Mouse (Mus musculus) heart, postnatal 0 days (tissue): ENCODE measurements at regions not wholly inside any gene's neighbourhood (a gene's known extent, or its start where the extent isn't known, plus 50 kb on each side); places are given as distances from the start of the nearest gene placed in this dataset.

ENCODE experiments used
- CTCF ChIP-seq: IDR thresholded peaks from 2 replicates; pipeline ENCODE4 v1.5.1; 2016; ENCODE audit warnings: antibody characterized with exemption, control low read depth, low read depth
- EP300 ChIP-seq: IDR thresholded peaks from 2 replicates; pipeline ENCODE4 v1.6.1; 2016; ENCODE audit warnings: antibody characterized with exemption, low read depth

DNA sequence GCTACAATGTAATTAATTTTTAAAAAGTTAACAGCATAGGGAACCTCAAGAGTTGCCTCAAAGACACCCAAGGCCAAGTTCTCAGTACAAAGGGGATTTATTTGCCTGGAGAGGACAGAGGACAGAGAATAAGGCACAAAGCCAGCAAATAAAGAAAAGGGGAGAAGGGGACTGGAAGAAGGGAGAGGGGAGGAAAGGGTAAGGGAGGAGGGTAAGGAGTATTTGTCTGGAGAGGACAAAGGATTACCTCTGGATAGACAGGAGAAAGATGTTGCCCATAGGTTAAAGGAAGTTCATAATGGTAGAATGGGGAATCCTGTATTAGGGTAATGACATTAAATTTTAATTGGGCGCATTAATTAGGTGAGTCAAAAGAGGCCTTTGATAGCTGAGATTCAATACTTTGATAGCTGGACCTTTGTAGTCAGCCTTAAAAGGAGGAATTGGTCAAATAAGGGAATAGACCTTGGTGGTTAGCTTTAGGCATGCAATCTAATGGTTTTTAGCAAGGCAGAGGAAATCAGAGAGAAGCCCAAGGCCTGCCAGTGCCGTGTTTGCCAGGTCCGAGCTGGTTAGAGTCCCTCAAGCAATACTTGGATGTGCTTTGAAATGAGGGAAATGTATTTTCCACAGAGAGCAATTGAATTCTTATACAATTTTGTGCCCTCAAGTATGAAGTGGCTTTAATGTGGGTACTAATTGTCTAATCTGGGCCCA is 164.8 kb upstream of the Gnpda2 start:
- TF ChIP-seq EP300 = no peak
- TF ChIP-seq CTCF = no peak
